Mouse (Mus musculus) hindbrain, embryonic 11.5 days (tissue): ENCODE measurements around the gene Actn3. TPM values are rescaled to one million over a fixed set of nuclear protein-coding genes. Genes with fewer than 3 reads are reported as not detected.
A peak's percentile ranks its signal among the peaks of the same experiment; 100 is the strongest.

Experiments
- ATAC-seq: fragments of 200-750 bp; cut with Nextera tagmentation; 2 replicates; pipeline ENCODE4 v1.8.0; 2017; ENCODE audit warnings: mild to moderate bottlenecking, moderate TSS enrichment, moderate library complexity; ENCODE audit not compliant: low FRiP score
- DNase-seq: peaks from one replicate; pipeline ENCODE4 v3.0.0-alpha.2; 2015; ENCODE audit warnings: low spot score
- H3K27ac ChIP-seq: fragments of 300-500 bp; sonication (generic); 2 replicates; pipeline ENCODE4 v1.5.1; 2014; ENCODE audit warnings: mild to moderate bottlenecking, low read depth, low read length
- H3K27me3 ChIP-seq: fragments of 300-500 bp; sonication (generic); 2 replicates; pipeline ENCODE4 v1.6.1; 2014; ENCODE audit warnings: mild to moderate bottlenecking, low read length, moderate library complexity, mixed read lengths; ENCODE audit not compliant: control insufficient read depth, insufficient read depth
- H3K36me3 ChIP-seq: fragments of 300-500 bp; sonication (generic); 2 replicates; pipeline ENCODE4 v1.6.1; 2014; ENCODE audit warnings: mild to moderate bottlenecking, low read length, moderate library complexity, mixed read lengths; ENCODE audit not compliant: control insufficient read depth, insufficient read depth
- H3K4me1 ChIP-seq: fragments of 300-500 bp; sonication (generic); replicated peaks from 2 replicates; pipeline ENCODE4 v1.6.1; 2014; ENCODE audit warnings: low read length, mixed read lengths; ENCODE audit not compliant: control insufficient read depth, insufficient read depth
- H3K4me2 ChIP-seq: fragments of 300-500 bp; sonication (generic); replicated peaks from 2 replicates; pipeline ENCODE4 v1.6.1; 2014; ENCODE audit warnings: mild to moderate bottlenecking, low read depth, low read length
- H3K4me3 ChIP-seq: fragments of 300-500 bp; sonication (generic); 2 replicates; pipeline ENCODE4 v1.5.1; 2014; ENCODE audit warnings: low read depth, low read length
- H3K9ac ChIP-seq: fragments of 300-500 bp; sonication (generic); 2 replicates; pipeline ENCODE4 v1.6.1; 2014; ENCODE audit warnings: low read depth, low read length
- H3K9me3 ChIP-seq: fragments of 300-500 bp; sonication (generic); 2 replicates; pipeline ENCODE4 v1.6.1; 2016; ENCODE audit warnings: low read length; ENCODE audit not compliant: control insufficient read depth
- WGBS: fragments of 180-500 bp; shearing (Covaris S2); extraction: QIAGEN DNeasy Blood & Tissue Kit; methylation state at CpG from one replicate; pipeline ENCODE4 v1.1.7; 2014; 5-methylcytosine and 5-hydroxymethylcytosine counted together
- polyA plus RNA-seq: library from polyadenylated mRNA; unstranded; fragments of >200 nt; fragmentation: Nextera tagmentation; extraction: Ambion mirVana; gene quantifications from 2 replicates; pipeline ENCODE4 v1.2.1, GENCODE M21; 2014

Actn3 gene
- polyA plus RNA-seq, result 1.4 and 3.2 TPM in 2 replicates

GRCm38 (mm10) chr19:4877785-4878184 is at the start of gene Actn3:
Gene Actn3 (minus strand): TSS chr19:4877909.
- peak within 1 kb of the TSS; percentile 62 for H3K4me3 ChIP-seq
- peak; percentile 2; the same call in 1 of the 2 replicates for ATAC-seq
- DNase-seq, result no peak
- H3K9ac ChIP-seq, result peak within 1 kb of the TSS; percentile 62
- H3K27ac ChIP-seq, result no peak within 1 kb of the TSS
- 3% methylated on average over 16 of the region's 17 CpGs for WGBS
- H3K9me3 ChIP-seq, result no peaks in the 10 kb centered on the region
- peaks cover 2% of the 10 kb centered on the region; the same call in 1 of the 2 replicates for H3K4me1 ChIP-seq
- H3K4me2 ChIP-seq, result peak within 1 kb of the TSS; percentile 89
- H3K36me3 ChIP-seq, result no peaks in the 10 kb centered on the region
- H3K27me3 ChIP-seq, result no peaks in the 10 kb centered on the region

- peaks cover 4% of the 10 kb centered on the region; the same call in 1 of the 2 replicates for H3K4me1 ChIP-seq
- H3K4me3 ChIP-seq, result no peak overlapping the region
- H3K9me3 ChIP-seq, result no peaks in the 10 kb centered on the region
- no peak overlapping the region for H3K4me2 ChIP-seq
- H3K36me3 ChIP-seq, result peaks cover 16% of the 10 kb centered on the region; the same call in 1 of the 2 replicates
- WGBS, result 96% methylated on average over 11 of the region's 11 CpGs
- no peaks in the 10 kb centered on the region for H3K27me3 ChIP-seq
- no peak overlapping the region for H3K27ac ChIP-seq
- no peak for DNase-seq
- H3K9ac ChIP-seq, result no peak overlapping the region
- ATAC-seq, result no peak
These were observed 47.6 kb upstream of the Actn3 start for GRCm38 (mm10) chr19:4925121-4925860.

GRCm38 (mm10) chr19:4919652-4920051 is 41.9 kb upstream of the Actn3 start:
- DNase-seq (no peak), ATAC-seq (no peak)
- Histone ChIP-seq H3K9me3 (no peaks in the 10 kb centered on the region), H3K4me2 (no peak overlapping the region), H3K4me3 (no peak overlapping the region), H3K9ac (no peak overlapping the region), H3K27ac (no peak overlapping the region), H3K27me3 (no peaks in the 10 kb centered on the region), H3K36me3 (peaks cover 29% of the 10 kb centered on the region), H3K4me1 (no peaks in the 10 kb centered on the region)
- WGBS, result 90% methylated on average over 6 of the region's 6 CpGs

GRCm38 (mm10) chr19:4916827-4917226 is 39.1 kb upstream of the Actn3 start:
- no peak overlapping the region for H3K4me3 ChIP-seq
- H3K9ac ChIP-seq, result no peak overlapping the region
- no peaks in the 10 kb centered on the region for H3K27me3 ChIP-seq
- WGBS, result 86% methylated on average over 10 of the region's 10 CpGs
- no peak overlapping the region for H3K4me2 ChIP-seq
- H3K9me3 ChIP-seq, result no peaks in the 10 kb centered on the region
- H3K27ac ChIP-seq, result no peak overlapping the region
- no peak for DNase-seq
- no peaks in the 10 kb centered on the region for H3K4me1 ChIP-seq
- H3K36me3 ChIP-seq, result peaks cover 30% of the 10 kb centered on the region
- ATAC-seq, result no peak

- no peaks in the 10 kb centered on the region for H3K9me3 ChIP-seq
- no peak overlapping the region for H3K4me2 ChIP-seq
- H3K27me3 ChIP-seq, result no peaks in the 10 kb centered on the region
- no peak overlapping the region for H3K9ac ChIP-seq
- WGBS, result 92% methylated on average over 15 of the region's 15 CpGs
- DNase-seq (no peak), ATAC-seq (no peak)
- H3K36me3 ChIP-seq, result peaks cover 29% of the 10 kb centered on the region
- no peak overlapping the region for H3K4me3 ChIP-seq
- H3K27ac ChIP-seq, result no peak overlapping the region
- no peaks in the 10 kb centered on the region for H3K4me1 ChIP-seq
These were observed 38.4 kb upstream of the Actn3 start for GRCm38 (mm10) chr19:4915924-4916603.

- 91% methylated on average over 7 of the region's 7 CpGs for whole genome bisulfite sequencing
- Histone ChIP-seq H3K4me1 (peaks cover 2% of the 10 kb centered on the region; the same call in 1 of the 2 replicates), H3K9me3 (no peaks in the 10 kb centered on the region), H3K4me3 (no peak overlapping the region), H3K27me3 (no peaks in the 10 kb centered on the region), H3K27ac (no peak overlapping the region), H3K9ac (no peak overlapping the region), H3K4me2 (no peak overlapping the region), H3K36me3 (peaks cover 14% of the 10 kb centered on the region)
- DNase-seq, result no peak
- no peak for ATAC-seq
These were observed 31.7 kb upstream of the Actn3 start for GRCm38 (mm10) chr19:4909376-4909775.

- Histone ChIP-seq H3K36me3 (peaks cover 8% of the 10 kb centered on the region; the same call in 1 of the 2 replicates), H3K9ac (no peak overlapping the region), H3K27me3 (no peaks in the 10 kb centered on the region), H3K4me2 (no peak overlapping the region), H3K9me3 (no peaks in the 10 kb centered on the region), H3K4me3 (no peak overlapping the region), H3K27ac (no peak overlapping the region), H3K4me1 (peaks cover 2% of the 10 kb centered on the region; the same call in 1 of the 2 replicates)
- no peak for ATAC-seq
- 83% methylated on average over 4 of the region's 4 CpGs for WGBS
- peak; percentile 38 for DNase-seq
These were observed 30.4 kb upstream of the Actn3 start for GRCm38 (mm10) chr19:4908107-4908506.

- ATAC-seq, result peak; percentile 61
- Histone ChIP-seq H3K27me3 (no peaks in the 10 kb centered on the region), H3K36me3 (peaks cover 6% of the 10 kb centered on the region; the same call in 1 of the 2 replicates)
These were observed 28.5 kb upstream of the Actn3 start, which contains the start of gene Bbs1 for GRCm38 (mm10) chr19:4905979-4906794. Gene Bbs1 (minus strand): TSS chr19:4906628.

More at GRCm38 (mm10) chr19:4905979-4906794, 28.5 kb upstream of the Actn3 start, which contains the start of gene Bbs1:
- Histone ChIP-seq H3K9ac (peak within 1 kb of the TSS; percentile 58), H3K9me3 (no peaks in the 10 kb centered on the region), H3K4me1 (peaks cover 2% of the 10 kb centered on the region; the same call in 1 of the 2 replicates), H3K4me2 (peak within 1 kb of the TSS; percentile 62), H3K27ac (peak within 1 kb of the TSS; percentile 3), H3K4me3 (peak within 1 kb of the TSS; percentile 52)
- peak; percentile 90 for DNase-seq
- WGBS, result 9% methylated on average over 31 of the region's 31 CpGs
